Mouse (Mus musculus): ENCODE data around the gene Ak7.

DNA sequence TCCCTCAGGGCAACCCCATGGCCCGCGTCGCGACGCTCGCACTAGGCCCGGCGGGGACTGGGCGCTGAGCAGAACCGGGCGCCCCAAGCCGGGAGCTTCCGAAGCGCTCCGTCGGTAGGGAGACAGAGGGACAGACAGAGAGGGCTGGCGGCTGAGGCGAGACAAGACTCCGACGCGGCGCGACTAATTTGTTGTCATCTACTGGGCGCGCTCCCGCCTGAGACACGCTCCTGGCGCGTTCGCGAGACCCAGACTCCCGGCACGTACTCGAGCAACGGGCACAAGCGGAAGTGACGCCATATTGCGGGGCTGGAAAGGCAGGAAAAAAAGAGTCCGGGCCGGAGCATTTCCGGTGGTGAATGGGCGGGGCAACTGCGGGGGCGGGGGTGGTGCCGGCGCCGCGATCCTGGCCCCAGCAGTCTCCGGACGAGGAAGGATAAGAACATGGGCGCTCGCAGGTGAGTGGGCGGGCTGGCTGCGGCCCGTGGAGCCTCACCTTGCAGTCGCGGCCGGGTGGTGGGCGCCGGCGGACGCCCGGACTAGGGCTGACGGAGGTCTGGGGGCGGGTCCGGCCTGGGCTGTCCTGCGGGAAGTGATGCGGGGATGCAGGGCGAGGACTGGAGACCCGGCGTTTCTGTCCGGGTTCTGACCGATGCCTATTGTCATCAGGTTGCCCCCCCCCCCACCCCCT lies 20.6 kb upstream of the Ak7 start, which contains the start of gene Atg2b:
- no peak for TF ChIP-seq CTCF (IDR thresholded peaks at IDR 0.05; ENCODE audit: low read depth)
- no peak for TF ChIP-seq EP300 (optimal IDR thresholded peaks at IDR 0.05)

Measured in stomach, postnatal 0 days (tissue).